Mouse (Mus musculus): ENCODE data around the gene Wrap73.

- TF ChIP-seq CTCF (conservative IDR thresholded peaks at IDR 0.05; ENCODE audit: low read length) (no peak), NANOG (IDR thresholded peaks at IDR 0.05; ENCODE audit: borderline replicate concordance, low read length) (no peak), POU5F1 (IDR thresholded peaks at IDR 0.05; ENCODE audit: borderline replicate concordance, low read length) (no peak)
Measured at GRCm38 (mm10) chr4:154122374-154122773, 19.8 kb upstream of the Wrap73 start.
